Mouse (Mus musculus) MEL (cell line): ENCODE results near the gene Rnf215. TPM values are rescaled to one million over a fixed set of nuclear protein-coding genes. Genes with fewer than 3 reads are reported as not detected.

ENCODE experiments used
- DNase-seq: peaks from one replicate; pipeline ENCODE4 v3.0.0; 2011; ENCODE audit warnings: low read depth, low spot score
- H3K27ac ChIP-seq: 2 replicates; pipeline ENCODE4 v1.5.1; 2012; ENCODE audit warnings: low read depth, mild to moderate bottlenecking, control low read depth, low read length, moderate library complexity; ENCODE audit not compliant: control insufficient read depth
- H3K27me3 ChIP-seq, 2 experiments: fragments of 150-350 bp in 1 of 2; sonication (generic) in 1 of 2; 2 replicates each; pipeline ENCODE4 v1.6.1; 2012; ENCODE audit warnings: low read length in 2 of 2, mild to moderate bottlenecking in 2 of 2, improper control_type of control experiment in 1 of 2, moderate library complexity in 1 of 2; ENCODE audit not compliant: insufficient read depth in 2 of 2, control insufficient read depth in 1 of 2
- H3K36me3 ChIP-seq, 2 experiments: 2 replicates each; pipeline ENCODE4 v1.6.1; 2012 to 2014; ENCODE audit warnings: low read length in 2 of 2, improper control_type of control experiment in 1 of 2, inconsistent platforms in 1 of 2, mild to moderate bottlenecking in 1 of 2; ENCODE audit not compliant: insufficient read depth in 2 of 2, control insufficient read depth in 1 of 2
- H3K4me1 ChIP-seq, 2 experiments: fragments of 150-350 bp in 1 of 2; sonication (generic) in 1 of 2; 2 replicates each; pipeline ENCODE4 v1.6.1; 2012; ENCODE audit warnings: low read length in 2 of 2, improper control_type of control experiment in 1 of 2, mild to moderate bottlenecking in 1 of 2; ENCODE audit not compliant: insufficient read depth in 2 of 2, control insufficient read depth in 1 of 2
- H3K4me3 ChIP-seq, 2 experiments: fragments of 150-350 bp in 1 of 2; sonication (generic) in 1 of 2; 2 replicates each; pipeline ENCODE4 v1.5.1; 2012; ENCODE audit warnings: low read depth in 2 of 2, low read length in 2 of 2, mild to moderate bottlenecking in 2 of 2, moderate library complexity in 2 of 2, control low read depth in 1 of 2, improper control_type of control experiment in 1 of 2; ENCODE audit not compliant: control insufficient read depth in 1 of 2, insufficient read depth in 1 of 2
- H3K79me2 ChIP-seq: 2 replicates; pipeline ENCODE4 v1.6.1; 2012; ENCODE audit warnings: mild to moderate bottlenecking, low read length, moderate library complexity; ENCODE audit not compliant: control insufficient read depth, poor library complexity, insufficient read depth
- H3K9ac ChIP-seq: 2 replicates; pipeline ENCODE4 v1.6.1; 2012; ENCODE audit warnings: low read depth, mild to moderate bottlenecking, control low read depth, low read length, moderate library complexity; ENCODE audit not compliant: control insufficient read depth, poor library complexity, severe bottlenecking
- H3K9me3 ChIP-seq: fragments of 150-350 bp; sonication (generic); replicated peaks from 2 replicates; pipeline ENCODE4 v1.6.1; 2012; ENCODE audit warnings: mild to moderate bottlenecking, low read length, improper control_type of control experiment, moderate library complexity; ENCODE audit not compliant: insufficient read depth
- BHLHE40 ChIP-seq: IDR thresholded peaks from 2 replicates; pipeline ENCODE4 v1.6.1; 2012; ENCODE audit warnings: low read depth, mild to moderate bottlenecking, inconsistent platforms, low read length, improper control_type of control experiment, borderline replicate concordance
- CHD2 ChIP-seq: IDR thresholded peaks from 2 replicates; pipeline ENCODE4 v1.6.1; 2011; ENCODE audit warnings: low read length, improper control_type of control experiment
- CTCF ChIP-seq, 3 experiments: IDR thresholded peaks in 2 of 3; conservative IDR thresholded peaks in 1 of 3; 2 replicates each; pipeline ENCODE4 v1.5.1; 2011 to 2012; ENCODE audit warnings: low read length in 3 of 3, low read depth in 2 of 3, mild to moderate bottlenecking in 2 of 3, improper control_type of control experiment in 1 of 3, inconsistent platforms in 1 of 3, mixed read lengths in 1 of 3, moderate library complexity in 1 of 3; ENCODE audit not compliant: control insufficient read depth in 1 of 3, insufficient read depth in 1 of 3, poor library complexity in 1 of 3, severe bottlenecking in 1 of 3
- E2F4 ChIP-seq: IDR thresholded peaks from 2 replicates; pipeline ENCODE4 v1.6.1; 2011; ENCODE audit warnings: low read depth, low read length, improper control_type of control experiment, borderline replicate concordance
- ETS1 ChIP-seq: IDR thresholded peaks from 2 replicates; pipeline ENCODE4 v1.6.1; 2012; ENCODE audit warnings: low read depth, mild to moderate bottlenecking, inconsistent platforms, low read length, improper control_type of control experiment, moderate library complexity
- JUND ChIP-seq: IDR thresholded peaks from 2 replicates; pipeline ENCODE4 v1.6.1; 2011; ENCODE audit warnings: low read depth, mild to moderate bottlenecking, improper control_type of control experiment, low read length
- KAT2A ChIP-seq: conservative IDR thresholded peaks from 2 replicates; pipeline ENCODE4 v1.6.1; 2012; ENCODE audit warnings: low read depth, low read length, improper control_type of control experiment, inconsistent platforms
- MAZ ChIP-seq: IDR thresholded peaks from 2 replicates; pipeline ENCODE4 v1.6.1; 2012; ENCODE audit warnings: low read depth, mild to moderate bottlenecking, inconsistent platforms, low read length, improper control_type of control experiment
- MEF2A ChIP-seq: IDR thresholded peaks from 2 replicates; pipeline ENCODE4 v1.6.1; 2014; ENCODE audit warnings: low read depth, mild to moderate bottlenecking, inconsistent platforms, low read length, improper control_type of control experiment; ENCODE audit not compliant: poor library complexity, insufficient replicate concordance, severe bottlenecking; ENCODE audit errors: extremely low read depth
- MXI1 ChIP-seq: IDR thresholded peaks from 2 replicates; pipeline ENCODE4 v1.6.1; 2011; ENCODE audit warnings: mild to moderate bottlenecking, low read depth, low read length, improper control_type of control experiment
- POLR2A ChIP-seq, 2 experiments: IDR thresholded peaks; 2 replicates each; pipeline ENCODE4 v1.6.1; 2011 to 2012; ENCODE audit warnings: low read length in 2 of 2, mild to moderate bottlenecking in 2 of 2, control low read depth in 1 of 2, improper control_type of control experiment in 1 of 2, low read depth in 1 of 2, moderate library complexity in 1 of 2; ENCODE audit not compliant: control insufficient read depth in 1 of 2, insufficient read depth in 1 of 2, poor library complexity in 1 of 2
- POLR2AphosphoS5 ChIP-seq: IDR thresholded peaks from 2 replicates; pipeline ENCODE4 v1.6.1; 2012; ENCODE audit warnings: low read depth, borderline replicate concordance, mild to moderate bottlenecking, inconsistent platforms, low read length, moderate library complexity, mixed read lengths
- RAD21 ChIP-seq: IDR thresholded peaks from 2 replicates; pipeline ENCODE4 v1.6.1; 2011; ENCODE audit warnings: mild to moderate bottlenecking, low read depth, low read length, improper control_type of control experiment
- SIN3A ChIP-seq: IDR thresholded peaks from 2 replicates; pipeline ENCODE4 v1.6.1; 2012; ENCODE audit warnings: low read length, improper control_type of control experiment, inconsistent platforms
- SMC3 ChIP-seq: IDR thresholded peaks from 2 replicates; pipeline ENCODE4 v1.6.1; 2011; ENCODE audit warnings: low read depth, low read length, improper control_type of control experiment
- TBP ChIP-seq: IDR thresholded peaks from 2 replicates; pipeline ENCODE4 v1.8.0; 2011; ENCODE audit warnings: low read depth, low read length, improper control_type of control experiment
- UBTF ChIP-seq: IDR thresholded peaks from 2 replicates; pipeline ENCODE4 v1.6.1; 2012; ENCODE audit warnings: low read depth, mild to moderate bottlenecking, inconsistent platforms, low read length, improper control_type of control experiment, moderate library complexity, borderline replicate concordance; ENCODE audit not compliant: insufficient read depth
- USF1 ChIP-seq: IDR thresholded peaks from 2 replicates; pipeline ENCODE4 v1.6.1; 2014; ENCODE audit warnings: low read depth, mild to moderate bottlenecking, inconsistent platforms, low read length, improper control_type of control experiment, moderate library complexity
- USF2 ChIP-seq, 2 experiments: IDR thresholded peaks; 2 replicates each; pipeline ENCODE4 v1.6.1; 2011 to 2012; ENCODE audit warnings: improper control_type of control experiment in 2 of 2, low read length in 2 of 2, borderline replicate concordance in 1 of 2, inconsistent platforms in 1 of 2, low read depth in 1 of 2, mild to moderate bottlenecking in 1 of 2; ENCODE audit not compliant: insufficient read depth in 1 of 2
- ZC3H11A ChIP-seq: IDR thresholded peaks from 2 replicates; pipeline ENCODE4 v1.6.1; 2012; ENCODE audit warnings: low read depth, mild to moderate bottlenecking, inconsistent platforms, low read length, improper control_type of control experiment
- ZKSCAN1 ChIP-seq: IDR thresholded peaks from 2 replicates; pipeline ENCODE4 v1.6.1; 2012; ENCODE audit warnings: low read depth, mild to moderate bottlenecking, inconsistent platforms, low read length, improper control_type of control experiment, moderate library complexity
- ZNF384 ChIP-seq: IDR thresholded peaks from 2 replicates; pipeline ENCODE4 v1.6.1; 2012; ENCODE audit warnings: low read depth, mild to moderate bottlenecking, inconsistent platforms, low read length, improper control_type of control experiment
- polyA plus RNA-seq, 2 experiments: library from polyadenylated mRNA; stranded (reverse) in 1 of 2; unstranded in 1 of 2; fragments of >175 nt in 1 of 2; fragments of >200 nt in 1 of 2; gene quantifications; 2 replicates each; pipeline versions ENCODE4 v1.2.1 to v1.2.4; 2012; ENCODE audit warnings: low replicate concordance in 2 of 2, low read depth in 1 of 2; ENCODE audit not compliant: insufficient read length in 2 of 2, insufficient read depth in 1 of 2, missing spikeins in 1 of 2
- total RNA-seq: library from RNA; depleted of rRNA; stranded (reverse); fragments of 300-350 nt; gene quantifications from 2 replicates; pipeline ENCODE4 v1.2.3, GENCODE M21; 2012

Rnf215 gene
- total and polyA plus RNA-seq, 3 experiments: 11.3 to 13.2 TPM; not detected in 1

DNA sequence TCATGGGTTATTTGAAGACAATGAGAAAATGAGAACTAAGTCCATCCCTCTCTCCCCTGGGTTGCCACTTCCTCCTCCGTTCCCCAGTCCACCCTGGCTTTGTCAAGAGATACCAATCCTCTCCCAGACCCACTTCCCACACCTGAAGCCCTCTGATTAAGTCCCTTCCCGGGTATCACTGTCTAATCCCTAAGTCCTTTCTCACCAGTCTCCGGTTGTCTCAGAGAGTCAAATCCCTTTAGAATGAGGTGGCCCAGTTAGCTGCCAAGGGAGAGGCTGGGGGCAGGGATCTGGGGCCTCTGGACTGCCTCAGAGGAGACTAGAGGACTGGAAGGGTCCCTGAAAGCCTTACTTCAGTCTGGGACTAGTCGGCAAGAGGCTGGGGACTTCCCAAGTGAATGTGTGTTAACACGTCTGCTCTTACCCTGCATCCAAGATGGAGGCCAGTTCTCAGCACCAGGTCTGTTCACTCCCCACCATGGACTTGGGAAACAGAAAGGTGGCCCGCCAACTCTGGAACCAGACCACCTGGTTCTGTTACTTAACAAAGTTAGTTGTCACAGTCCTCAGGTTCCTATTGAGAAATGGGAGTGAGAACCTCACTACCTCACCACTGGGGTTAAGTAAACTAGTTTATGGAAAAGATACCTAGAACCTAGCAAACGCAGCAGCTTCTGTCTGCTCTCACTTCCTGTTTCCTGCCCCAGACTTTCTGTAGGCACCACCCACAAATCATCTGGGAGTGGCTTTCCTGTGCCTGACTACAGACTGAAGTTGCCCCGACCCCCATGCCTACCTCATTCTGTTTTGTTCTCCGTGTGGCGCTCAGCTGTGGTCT, 12.0 kb upstream of the Rnf215 start, which contains the start of gene Sec14l2 (continued):
- TF ChIP-seq JUND (0 out of 2 replicates have a peak, but pooled peaks have one; percentile 14), E2F4 (no peak), POLR2AphosphoS5 (peak; percentile 68; the same call in 1 of the 2 replicates), MAZ (no peak; the same call in 1 of the 2 replicates), ZKSCAN1 (no peak), MXI1 (no peak; the same call in none of the 2 replicates), MEF2A (no peak), TBP (peak; percentile 94), POLR2A (IDR thresholded peaks at IDR 0.05; ENCODE audit: control insufficient read depth in 1 of 2, insufficient read depth in 1 of 2, low read depth in 1 of 2, low read length in 2 of 2, poor library complexity in 1 of 2) (peak; percentile 37 to 96; a peak in 2 of 4 replicates), RAD21 (no peak), KAT2A (no peak), USF1 (peak; percentile 3; the same call in 1 of the 2 replicates), ETS1 (peak; percentile 37; the same call in 1 of the 2 replicates), ZNF384 (no peak), SMC3 (no peak), CTCF (IDR thresholded peaks at IDR 0.05 in 2 of 3, conservative IDR thresholded peaks at IDR 0.05 in 1 of 3; ENCODE audit: control insufficient read depth in 1 of 3, insufficient read depth in 1 of 3, low read depth in 2 of 3, low read length in 3 of 3, poor library complexity in 1 of 3, severe bottlenecking in 1 of 3) (no peak), USF2 (IDR thresholded peaks at IDR 0.05; ENCODE audit: borderline replicate concordance in 1 of 2, insufficient read depth in 1 of 2, low read depth in 1 of 2, low read length in 2 of 2) (no peak), BHLHE40 (no peak), UBTF (no peak), CHD2 (no peak), SIN3A (peak; percentile 83)

DNA sequence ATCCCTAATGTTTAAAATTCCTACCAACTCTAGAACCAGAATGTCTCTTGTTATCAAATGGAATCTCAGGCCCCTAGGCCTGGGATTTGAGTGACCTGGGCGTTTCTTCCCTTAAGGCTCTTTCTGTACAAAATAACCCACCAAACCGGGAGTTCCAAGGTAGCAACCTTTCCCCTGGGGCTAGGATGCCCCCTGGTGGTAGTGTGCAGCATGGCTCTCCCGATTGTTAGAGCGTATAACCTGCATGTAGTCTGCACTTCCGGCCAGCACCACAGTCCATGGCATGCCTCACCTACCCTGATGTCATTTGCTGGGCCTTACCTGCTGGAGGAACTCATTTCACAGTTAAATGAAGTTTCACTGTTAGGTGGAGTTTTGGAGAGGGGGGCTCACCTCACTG, 11.1 kb upstream of the Rnf215 start:
- Histone ChIP-seq H3K9me3 (no peaks in the 10 kb centered on the region), H3K36me3 (peaks cover 0 to 15% of the 10 kb centered on the region in 2 experiments; a peak in 2 of 4 replicates), H3K4me3 (peak overlapping the region; percentile 51 to 76), H3K27me3 (no peaks in the 10 kb centered on the region), H3K79me2 (no peaks in the 10 kb centered on the region), H3K4me1 (peaks cover 2 to 30% of the 10 kb centered on the region in 2 experiments; a peak in 3 of 4 replicates), H3K9ac (no peak overlapping the region), H3K27ac (no peak overlapping the region)
- peak; percentile 87 for DNase-seq
- TF ChIP-seq SMC3 (peak; percentile 86), RAD21 (peak; percentile 84), ZC3H11A (peak; percentile 82), POLR2AphosphoS5 (no peak), CTCF (IDR thresholded peaks at IDR 0.05 in 2 of 3, conservative IDR thresholded peaks at IDR 0.05 in 1 of 3; ENCODE audit: control insufficient read depth in 1 of 3, insufficient read depth in 1 of 3, low read depth in 2 of 3, low read length in 3 of 3, poor library complexity in 1 of 3, severe bottlenecking in 1 of 3) (peak; percentile 91 to 96 (median 95))
